Mouse (Mus musculus) kidney, adult 11 months (tissue): ENCODE results near the gene Thoc6.

Experiments used
- DNase-seq: peaks from one replicate; pipeline ENCODE4 v3.0.0; 2022

Gene Thoc6

DNA sequence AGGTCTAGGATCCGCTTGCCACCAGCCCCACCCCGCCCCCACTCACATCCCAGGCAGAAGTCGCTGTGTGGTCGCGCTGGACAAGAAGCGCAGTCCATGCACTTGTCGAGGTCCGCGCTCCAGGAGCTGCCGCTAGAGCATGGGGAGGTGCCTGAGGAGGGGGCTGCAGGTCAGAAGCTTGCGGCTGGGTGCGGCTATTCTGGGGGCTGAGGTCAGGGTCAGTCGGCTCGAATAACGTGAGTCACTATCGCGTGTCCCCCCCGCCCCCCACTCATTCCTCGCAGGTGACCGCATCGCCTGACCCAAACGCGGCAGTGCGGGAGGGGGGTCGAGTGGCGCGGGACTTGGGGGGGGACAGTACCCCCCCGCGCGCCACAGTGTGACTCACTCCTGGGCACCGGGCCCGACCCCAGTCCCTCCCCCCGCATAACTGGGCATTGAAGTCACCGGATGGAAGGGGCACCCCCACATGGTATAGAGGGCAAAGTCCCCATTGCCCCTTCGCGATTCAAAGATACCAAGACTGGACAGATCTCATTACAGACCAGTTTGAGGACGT lies 2.9 kb upstream of the Thoc6 start:
- DNase-seq, result no peak

DNA sequence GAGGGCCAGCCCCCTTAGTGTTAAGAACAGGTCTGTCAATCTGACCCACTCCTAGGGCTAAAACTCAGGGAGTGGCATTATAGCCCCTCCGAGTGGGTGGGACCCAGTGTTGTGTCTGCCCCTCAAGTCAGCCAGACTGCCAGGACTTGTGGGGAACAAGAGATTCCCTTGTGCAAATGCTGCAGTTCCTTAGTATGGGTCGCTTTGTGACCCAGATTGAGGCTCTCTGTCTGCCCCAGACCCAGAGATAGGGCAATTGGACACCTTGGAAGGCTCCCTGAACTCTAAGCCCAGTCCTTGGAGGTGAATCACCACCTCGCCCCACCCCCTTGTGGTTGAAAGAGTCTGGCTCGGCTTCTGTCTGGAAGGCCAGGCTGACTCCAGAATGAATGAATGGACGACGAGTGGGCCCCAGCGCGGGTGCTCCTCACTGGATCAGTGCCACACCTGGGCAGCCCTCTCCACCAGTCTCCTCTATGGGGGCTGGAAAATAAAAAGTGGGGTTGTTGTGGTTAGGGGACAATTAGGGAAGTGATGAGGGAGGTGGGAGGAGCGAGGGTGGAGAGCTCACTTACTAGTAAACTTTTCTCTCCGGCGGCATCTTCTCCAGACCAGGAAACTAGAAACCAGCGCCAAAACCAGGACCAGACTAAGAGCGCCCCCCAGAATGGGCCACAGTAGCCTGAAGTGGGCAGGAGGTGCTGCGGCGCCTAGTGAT lies 2.0 kb upstream of the Thoc6 start:
- DNase-seq, result peak; percentile 49

DNA sequence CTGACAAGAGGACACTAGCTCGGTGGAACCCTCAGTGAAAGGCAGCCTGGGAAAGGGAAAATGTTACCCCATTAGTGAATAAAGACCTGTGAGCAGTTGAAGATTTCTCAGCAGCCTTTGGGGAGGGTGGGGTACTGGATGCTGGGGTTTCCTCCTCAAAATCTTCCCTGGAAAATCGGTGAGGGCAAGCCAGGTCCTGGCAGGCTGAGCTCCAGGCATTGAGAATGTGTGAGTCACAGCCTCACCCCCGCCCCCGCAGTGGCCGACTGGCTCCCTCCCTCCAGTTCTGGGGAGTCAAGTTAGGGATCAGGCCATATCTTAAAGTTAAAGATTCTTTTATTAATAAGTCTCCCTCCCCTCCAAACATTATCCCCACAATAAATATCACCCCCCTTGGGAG lies 1.4 kb upstream of the Thoc6 start:
- DNase-seq, result peak; percentile 43

DNA sequence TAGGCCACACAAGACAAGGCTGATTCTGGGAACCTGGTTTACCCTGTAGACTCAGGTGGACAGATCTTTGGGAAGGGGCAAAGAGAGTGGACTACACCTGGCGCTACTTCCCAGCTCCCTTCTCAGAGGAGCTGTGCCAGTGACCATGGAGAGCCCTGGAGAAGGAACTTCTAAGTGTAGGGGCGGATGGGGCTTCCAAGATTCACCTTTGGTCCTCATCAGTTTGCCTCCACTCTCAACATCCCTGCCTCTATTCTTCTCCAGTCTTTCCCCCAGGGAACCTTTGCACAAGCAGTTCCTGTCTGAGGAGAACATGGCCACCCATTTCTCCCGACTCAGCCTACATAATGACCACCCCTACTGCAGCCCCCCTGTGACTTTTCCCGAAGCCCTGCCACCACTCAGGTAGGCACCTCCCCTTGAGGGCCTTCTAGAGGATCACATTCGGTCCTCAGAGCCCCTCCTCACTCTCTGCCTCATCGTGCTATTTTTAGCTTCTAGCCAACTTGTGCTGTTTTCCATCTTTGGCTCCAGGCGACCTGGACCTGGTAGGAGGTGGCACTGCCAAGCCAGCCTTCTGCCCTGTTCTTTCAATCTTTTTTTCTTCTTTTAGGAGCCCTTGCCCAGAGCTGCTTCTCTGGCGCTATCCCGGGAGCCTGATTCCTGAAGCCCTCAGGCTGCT lies 730 bp upstream of the Thoc6 start:
- DNase-seq, result peak; percentile 52

DNA sequence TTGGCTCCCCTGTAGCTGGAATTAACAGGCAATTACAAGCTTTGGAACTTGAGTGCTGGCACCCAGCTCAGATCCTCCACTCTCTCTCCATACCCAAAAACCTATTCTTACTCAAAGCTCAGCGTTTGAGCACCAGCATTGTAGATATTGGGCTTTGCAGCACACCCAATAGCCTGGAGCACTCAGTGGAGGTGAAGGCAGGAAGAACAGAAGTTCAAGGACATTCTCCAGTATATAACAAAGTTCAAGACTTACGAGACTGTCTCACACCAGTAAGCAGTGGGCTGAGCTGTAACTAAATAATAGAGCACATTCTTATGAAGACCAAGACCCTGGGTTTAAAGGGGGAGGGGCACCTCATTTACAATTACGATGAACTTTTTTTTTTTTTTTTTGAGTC lies 921 bp downstream of the Thoc6 start:
- DNase-seq, result no peak

DNA sequence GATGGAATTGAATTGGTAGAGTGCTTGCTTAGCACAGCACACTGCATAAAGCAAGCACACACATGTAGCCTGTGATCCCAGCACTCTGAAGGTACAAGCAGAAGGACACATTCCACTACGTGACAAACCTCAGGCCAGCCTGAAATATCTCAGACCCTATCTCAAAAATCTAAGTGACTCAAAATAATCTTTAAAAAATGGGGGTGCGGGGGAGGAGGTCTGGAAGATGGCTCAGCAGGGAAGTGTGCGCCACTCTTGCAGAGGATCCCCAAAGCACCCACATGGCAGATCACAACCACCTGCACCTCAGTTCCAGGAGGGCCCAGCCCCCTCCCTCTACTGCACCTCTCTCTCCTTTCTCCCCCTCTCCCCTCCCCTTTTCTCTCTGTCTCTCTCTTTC lies 2.2 kb downstream of the Thoc6 start:
- no peak for DNase-seq

DNA sequence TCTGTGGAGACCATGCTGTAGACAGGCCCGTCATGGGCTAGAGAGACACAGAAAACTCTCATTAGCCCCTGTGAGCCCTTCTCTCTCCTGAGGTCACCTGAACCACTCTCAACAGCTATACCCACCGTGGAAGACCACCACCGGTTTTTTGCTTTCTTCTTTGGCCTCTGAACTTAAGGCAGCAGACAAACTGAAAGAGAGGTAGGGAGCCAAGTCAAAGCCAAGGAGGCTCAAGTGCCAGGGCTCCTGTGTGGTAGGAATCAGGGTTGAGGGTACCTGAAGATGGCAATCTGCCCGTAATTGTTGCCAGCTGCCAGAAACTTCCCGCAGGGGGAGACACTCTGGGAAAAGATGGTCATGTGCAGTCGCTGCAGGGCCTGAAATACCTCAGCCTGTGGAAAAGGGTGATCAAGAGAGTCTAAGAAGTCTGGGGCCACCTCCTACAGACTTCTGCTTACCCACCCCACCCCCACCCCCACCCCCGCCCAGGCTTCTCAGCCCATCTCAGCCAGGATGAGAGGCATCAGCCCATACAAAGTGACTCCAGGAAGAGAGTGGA lies 3.1 kb downstream of the Thoc6 start:
- no peak for DNase-seq

DNA sequence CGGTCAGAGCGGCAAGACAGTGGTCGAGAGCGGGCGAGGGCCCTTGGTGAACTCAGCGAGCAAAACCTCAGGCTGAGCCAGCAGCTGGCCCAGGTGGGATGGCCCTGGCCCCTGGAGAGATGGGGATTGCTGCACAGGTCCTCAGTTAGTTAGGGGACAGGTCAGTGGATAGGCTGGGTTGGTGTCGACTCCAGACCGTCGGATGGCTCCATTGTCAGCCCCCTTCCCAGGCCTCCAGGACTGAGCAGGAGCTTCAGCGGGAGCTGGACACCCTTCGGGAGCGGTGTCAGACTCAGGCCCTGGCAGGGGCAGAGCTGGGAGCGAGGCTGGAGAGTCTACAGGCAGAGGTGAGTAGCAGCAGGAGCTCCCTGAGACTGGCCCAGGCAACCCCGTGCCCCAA lies 8.2 kb downstream of the Thoc6 start:
- DNase-seq, result no peak

DNA sequence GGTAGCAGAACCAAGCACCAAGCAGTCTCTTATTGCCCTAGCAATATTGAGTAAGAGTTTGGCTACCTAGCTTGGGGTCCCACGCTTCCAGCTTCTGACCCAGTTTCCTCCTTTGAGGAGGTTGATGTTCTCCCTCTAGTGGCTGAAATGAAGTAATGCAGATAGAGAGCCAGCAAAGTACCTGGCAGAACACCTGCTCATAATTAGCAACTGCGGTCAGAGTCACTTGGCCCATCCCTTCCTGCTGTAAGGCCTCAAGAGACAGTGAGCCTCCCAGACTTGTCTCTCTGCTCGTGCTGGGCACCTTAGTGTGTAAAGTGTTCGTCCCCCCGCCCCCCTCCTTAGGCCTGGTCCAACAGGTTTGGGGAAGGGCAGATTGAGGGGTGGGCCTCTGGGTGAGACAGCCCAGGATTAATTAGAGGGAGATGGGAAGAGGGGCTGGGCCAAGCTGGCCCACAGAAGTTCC lies 9.1 kb downstream of the Thoc6 start:
- no peak for DNase-seq

DNA sequence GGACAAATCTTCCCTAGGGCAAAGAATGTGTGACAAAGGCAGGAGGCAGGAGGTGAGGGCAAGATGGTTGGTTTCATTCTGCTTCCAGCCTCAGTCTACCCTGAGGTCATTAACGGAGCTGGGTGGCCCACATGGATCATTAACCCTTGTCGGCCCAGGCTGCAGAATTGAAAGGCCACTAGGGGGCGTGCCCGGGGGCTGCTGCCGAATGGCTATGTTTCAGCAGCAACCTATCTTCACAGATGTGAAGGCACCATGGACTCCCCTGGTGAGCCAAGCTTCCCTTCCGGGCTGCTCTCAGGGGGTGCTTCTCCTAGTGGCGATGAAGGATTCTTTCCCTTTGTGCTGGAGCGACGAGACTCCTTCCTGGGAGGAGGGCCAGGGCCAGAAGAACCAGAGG lies 12.2 kb downstream of the Thoc6 start:
- DNase-seq, result no peak

DNA sequence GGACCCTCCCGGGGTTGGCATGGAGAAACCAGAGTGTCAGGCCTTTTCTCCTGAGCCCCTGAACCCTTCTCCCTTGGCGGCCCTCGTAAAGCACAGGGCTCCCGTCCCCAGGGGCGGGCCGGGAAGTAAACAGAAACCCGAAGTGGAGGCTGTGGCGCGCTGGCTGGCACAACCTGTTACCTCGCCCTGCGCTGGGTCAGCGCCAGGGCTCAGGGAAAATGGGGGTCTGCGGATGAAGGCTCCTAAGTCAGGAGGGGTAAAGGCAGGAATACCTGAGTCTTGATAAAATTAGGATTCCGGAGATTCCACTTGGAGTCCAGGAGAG lies 12.8 kb downstream of the Thoc6 start:
- no peak for DNase-seq

DNA sequence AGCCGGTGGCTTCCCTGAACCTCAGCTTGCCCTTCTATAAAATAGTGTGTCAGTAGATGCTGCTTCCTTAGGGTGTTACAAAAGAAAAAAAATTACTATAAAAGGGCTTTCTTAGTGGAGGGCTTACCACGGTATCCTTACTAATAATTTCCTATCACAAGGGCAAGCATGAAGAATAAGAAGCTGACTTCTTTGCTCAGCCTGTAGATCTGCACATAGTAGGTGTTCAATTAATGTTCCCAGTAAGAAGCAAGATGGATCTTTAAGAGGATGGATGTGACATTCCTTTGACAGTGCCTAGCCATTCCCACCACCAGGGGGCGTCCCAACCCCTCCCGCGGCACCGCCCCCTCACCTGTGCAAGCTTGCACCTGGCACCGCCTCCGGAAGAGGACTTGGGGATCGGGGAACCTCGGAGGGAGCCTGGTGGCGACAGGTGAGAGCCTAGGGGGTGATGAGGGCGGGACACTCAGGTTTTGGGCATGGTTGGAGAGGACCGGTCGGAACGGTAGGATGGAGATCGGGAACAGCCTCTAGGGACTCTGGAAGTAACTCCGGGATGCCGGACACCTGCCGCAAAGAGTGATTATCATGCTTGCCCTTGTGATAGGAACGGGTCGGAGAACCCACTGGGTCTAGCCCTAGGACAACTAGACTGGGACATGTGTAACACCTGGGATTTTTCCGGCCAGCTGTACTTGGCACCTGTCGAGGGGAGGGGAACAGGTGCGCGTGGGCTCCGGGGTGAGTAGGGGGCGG lies 13.4 kb downstream of the Thoc6 start, which contains the start of gene Bicdl2:
Gene Bicdl2 (plus strand): TSS at position 390 of the 759 bp plus-strand sequence.
- peak; percentile 72 for DNase-seq

DNA sequence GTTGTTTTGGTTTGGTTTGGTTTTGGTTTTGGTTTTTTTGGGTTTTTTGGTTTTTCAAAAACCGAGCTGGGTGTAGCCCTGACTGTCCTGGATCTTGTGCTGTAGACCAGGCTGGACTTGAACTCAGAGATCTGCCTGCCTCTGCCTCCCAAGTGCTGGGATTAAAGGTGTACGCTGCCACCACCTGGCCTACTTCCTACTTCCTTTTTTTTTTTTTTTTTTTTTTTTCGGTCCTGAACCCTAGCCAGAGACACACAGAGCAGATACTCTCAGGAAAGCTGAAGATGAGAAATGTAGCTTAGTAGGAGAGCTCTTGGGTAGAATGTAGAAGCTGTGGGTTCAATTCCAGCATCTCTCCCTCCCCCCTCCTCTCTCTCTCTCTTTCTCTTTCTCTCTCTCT lies 15.2 kb downstream of the Thoc6 start:
- DNase-seq, result no peak

DNA sequence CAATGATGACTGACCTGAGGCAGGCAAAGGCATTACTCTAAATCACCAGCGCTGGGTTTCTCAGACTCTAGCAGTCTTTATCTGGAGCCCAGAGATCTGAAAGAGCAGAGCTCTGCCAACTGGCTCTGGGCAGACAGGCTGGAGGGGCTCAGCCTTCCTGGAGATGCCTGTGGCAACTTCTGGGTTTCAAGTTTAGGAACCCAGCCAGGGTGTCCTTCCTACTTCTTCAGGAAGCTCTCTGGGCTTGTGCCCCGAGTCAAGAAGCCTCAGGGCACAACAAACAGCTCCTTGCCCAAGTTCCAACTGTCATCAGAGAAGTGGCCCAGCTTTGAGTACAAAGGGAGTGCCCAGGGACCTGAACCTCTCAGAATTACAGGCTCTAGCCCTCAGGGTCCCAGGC lies 19.3 kb downstream of the Thoc6 start:
- DNase-seq, result no peak

DNA sequence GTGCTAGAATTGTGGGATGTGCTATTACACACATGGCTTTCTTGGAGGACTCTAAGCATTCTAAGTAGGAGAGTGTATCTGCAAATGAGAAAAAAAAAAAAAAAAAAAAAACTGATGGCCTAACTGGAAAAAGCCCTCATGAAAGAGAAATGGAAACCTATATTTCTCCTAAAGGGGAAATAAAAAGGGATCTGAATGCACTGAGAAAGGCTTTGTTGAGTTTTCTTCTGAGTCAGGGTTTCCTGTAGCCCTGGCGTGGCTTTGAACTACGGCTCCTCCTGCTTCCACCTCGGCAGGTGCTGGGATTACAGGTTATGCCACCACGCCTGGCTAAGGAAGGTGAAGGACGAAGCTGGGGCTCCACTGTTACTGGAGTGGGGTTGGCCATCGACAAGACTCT lies 19.7 kb downstream of the Thoc6 start:
- DNase-seq, result no peak

DNA sequence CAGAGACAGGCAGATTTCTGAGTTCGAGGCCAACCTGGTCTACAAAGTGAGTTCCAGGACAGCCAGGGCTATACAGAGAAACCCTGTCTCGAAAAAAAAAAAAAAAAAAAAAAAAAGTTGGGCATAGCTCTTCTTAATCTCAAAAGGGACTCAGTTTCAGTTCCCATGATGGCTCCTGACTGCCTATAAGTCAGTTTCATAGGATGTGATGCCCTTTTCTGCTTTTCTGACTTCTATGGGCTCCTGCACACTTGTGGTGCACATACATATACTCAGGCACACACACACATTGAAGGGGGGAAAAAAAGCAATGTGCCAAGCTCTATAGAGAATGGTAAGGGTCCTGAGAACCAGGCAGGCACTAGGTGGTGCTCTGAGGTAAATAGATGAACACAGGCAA lies 20.4 kb downstream of the Thoc6 start:
- no peak for DNase-seq

DNA sequence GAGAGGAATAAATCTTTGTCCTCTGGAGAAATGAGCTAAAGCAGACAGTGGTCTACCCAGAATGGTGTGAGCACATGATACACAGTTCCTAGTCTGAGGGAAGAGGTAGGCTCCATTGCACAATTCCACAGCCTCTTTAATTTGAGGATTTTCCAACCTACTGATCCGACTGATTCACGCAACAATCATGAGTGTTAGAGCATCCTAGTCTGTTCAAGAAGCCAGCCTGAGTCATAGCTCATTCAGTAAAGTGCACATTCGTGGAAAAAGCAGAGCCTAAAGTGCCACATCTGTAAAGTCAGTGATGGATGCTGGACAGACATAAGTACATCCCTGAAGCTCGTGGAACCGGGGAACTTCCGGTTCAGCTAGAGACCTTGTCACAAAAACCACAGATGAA lies 22.3 kb downstream of the Thoc6 start:
- no peak for DNase-seq

DNA sequence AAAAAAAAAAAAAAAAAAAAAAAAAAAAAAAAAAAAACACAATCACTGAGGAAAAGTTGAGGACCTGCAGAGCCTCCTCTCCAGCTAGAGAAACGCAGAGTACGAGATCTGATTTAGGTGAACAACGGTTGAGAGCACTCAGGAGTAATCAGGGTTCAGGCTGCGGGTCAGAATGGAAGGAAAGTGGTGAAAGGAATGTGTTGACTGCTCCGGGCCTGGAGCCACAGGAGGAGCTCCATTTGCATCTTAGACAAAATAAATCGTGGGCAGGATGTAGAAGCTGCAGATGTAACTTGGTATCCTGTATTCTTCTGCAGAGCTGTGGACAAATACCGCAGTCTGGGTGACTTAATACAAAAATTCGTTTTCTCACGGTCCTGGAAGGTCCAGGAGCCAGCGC lies 27.8 kb downstream of the Thoc6 start:
- DNase-seq, result no peak

DNA sequence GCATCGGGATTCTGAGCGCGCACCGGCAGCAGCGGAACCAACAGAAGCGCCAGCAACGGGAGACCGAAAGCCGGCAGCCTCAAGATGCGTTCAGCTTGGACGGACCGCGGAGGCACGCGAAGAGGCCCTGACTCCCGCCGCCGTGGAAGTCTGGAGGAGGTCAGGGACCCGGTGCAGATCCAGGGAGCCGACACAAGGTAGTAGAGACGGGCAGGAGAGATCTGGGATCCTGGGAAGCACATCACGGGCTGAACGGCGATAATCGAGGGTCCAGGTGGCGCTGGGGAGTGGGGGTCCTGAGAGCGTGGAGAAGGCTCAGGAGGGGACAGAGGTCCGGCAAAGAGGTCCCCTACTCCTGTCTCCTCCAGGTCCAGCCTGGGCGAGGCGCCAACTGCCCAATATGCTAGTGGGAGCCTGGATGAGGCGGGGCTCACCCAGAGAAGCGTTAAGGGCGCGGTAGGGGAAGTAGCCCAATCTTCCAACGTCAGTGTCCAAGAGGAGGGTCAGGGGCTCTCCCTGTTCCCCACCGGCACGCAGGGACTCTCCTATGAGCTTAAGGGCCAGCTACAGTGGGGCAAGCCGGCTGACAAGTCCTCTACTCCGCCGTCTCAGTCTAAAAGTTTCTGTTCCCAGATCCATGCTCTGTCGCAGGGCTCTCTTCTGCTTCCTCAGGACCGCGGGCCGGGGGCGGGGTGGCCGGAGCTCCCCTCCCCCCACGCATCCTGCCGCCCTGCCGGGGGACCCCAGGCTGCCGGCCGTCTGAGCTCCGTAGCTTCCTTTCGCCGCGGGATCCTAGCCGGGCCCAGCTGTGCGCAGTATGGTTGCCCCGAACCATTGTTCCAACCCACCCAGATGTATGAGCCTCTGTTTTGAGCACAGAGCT lies 28.8 kb downstream of the Thoc6 start, which contains the start of gene Mmp25:
Gene Mmp25 (minus strand): TSS at position 665 of the 883 bp plus-strand sequence.
- DNase-seq, result no peak

DNA sequence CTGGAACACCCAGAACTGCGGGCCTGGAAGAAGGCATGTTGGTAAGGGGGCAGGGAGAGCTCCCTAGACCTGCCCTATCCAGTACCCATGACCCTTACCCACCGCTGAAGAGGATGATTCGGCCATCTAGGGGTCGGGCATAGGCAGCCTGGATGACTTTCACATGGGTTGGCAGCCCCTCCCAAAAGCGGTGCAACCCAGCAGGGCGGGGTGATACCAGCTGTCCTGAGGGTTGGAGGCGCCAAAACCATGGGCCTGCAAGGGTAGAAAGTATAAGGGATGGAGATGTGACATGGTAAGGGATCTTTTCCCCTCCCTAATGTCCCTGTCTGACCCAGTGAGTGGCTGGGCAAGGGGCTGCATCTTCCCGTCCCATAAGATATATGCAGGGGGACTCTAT lies 42.4 kb downstream of the Thoc6 start:
- no peak for DNase-seq

DNA sequence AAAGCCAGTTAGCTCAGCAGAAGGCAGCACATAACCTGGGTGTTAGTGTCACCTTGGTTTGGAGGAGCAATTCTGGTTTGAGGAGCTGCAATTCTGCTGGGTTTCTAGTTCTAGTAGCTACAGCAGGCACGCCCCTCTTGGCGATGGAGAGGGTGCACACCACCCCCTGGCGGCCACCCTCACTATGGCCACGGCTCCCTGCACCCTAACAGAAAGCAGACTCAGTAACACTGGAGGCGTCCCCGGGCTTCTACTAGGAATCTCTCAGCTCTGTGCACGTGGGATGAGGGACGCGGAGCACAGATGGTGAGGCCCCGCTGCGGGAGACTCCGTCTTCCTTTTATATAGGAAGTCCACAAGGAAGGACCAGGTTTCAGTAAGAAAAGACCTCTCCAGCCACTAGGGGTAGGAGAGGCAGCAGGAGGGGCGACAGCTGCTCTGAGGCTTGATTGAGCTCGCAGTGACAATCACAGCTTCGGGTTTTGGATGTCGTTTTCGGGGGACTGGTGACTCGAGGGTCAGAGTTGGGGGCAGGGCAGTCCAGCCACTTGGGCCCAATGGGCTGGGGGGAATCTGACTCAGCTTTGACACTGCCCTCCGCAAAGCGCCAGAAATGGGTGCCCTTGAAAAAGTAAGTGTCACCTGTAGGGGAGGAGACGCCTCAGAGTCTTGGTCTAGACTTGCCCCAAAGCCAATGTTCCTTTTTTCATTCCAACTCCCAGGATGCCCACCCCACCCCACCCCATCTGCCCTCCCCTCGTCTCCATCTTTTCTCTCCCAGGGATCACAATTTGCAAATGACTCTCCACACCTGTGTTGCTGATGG lies 43.3 kb downstream of the Thoc6 start:
- DNase-seq, result peak; percentile 45
